Mouse (Mus musculus) small intestine, adult 2 months (tissue): ENCODE results near the gene Prc1.
A peak's percentile ranks its signal among the peaks of the same experiment; 100 is the strongest.

Source experiments
- CTCF ChIP-seq: fragments of 200-500 bp; IDR thresholded peaks from 2 replicates; pipeline ENCODE4 v1.5.1; 2012; ENCODE audit warnings: low read depth, mild to moderate bottlenecking, control low read depth, inconsistent platforms, low read length, moderate library complexity, mixed read lengths; ENCODE audit not compliant: insufficient replicate concordance, insufficient read length; ENCODE audit errors: extremely low read depth
- POLR2A ChIP-seq: fragments of 200-500 bp; IDR thresholded peaks from 2 replicates; pipeline ENCODE4 v1.6.1; 2012; ENCODE audit warnings: low read depth, mild to moderate bottlenecking, control low read depth, inconsistent platforms, low read length, moderate library complexity

DNA sequence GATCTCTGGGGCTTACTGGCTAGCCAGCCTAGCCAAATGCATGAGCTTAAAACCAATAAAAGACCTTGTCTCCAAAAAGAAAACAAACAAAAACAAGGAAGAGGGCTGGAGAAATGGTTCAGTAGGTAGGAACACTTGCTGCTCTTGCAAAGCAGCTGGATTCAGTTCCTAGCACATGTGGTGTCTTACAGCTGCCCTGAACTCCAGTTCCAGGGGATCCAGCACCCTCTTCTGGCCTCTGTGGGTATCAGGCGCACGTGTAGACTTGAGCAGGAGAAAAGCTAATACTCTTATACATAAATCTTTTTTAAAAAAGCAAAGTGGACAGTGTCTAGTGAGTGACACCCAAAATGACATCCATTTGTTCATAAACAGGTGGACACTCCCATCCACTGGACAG is 7.3 kb downstream of the Prc1 start:
- TF ChIP-seq CTCF (0 out of 2 replicates have a peak, but pooled peaks have one; percentile 11), POLR2A (no peak)
